Mouse (Mus musculus): ENCODE measurements around the gene Odf3b. TPM values are rescaled to one million over a fixed set of nuclear protein-coding genes. Genes with fewer than 3 reads are reported as not detected.

Gene Odf3b
- total and polyA plus RNA-seq, 3 experiments = not detected

- Histone ChIP-seq H3K4me3 (replicated peaks in 1 of 3; ENCODE audit: low read depth in 2 of 3, low read length in 2 of 3, poor library complexity in 1 of 3) (no peak within 1 kb of the TSS), H3K27me3 (replicated peaks) (peaks cover 49% of the 10 kb centered on the region), H3K4me2 (ENCODE audit: insufficient read depth, low read depth, poor library complexity, severe bottlenecking) (no peak within 1 kb of the TSS), H3K4me1 (ENCODE audit: control insufficient read depth in 1 of 2, insufficient read depth in 2 of 2) (no peaks in the 10 kb centered on the region), H3K9ac (ENCODE audit: insufficient read depth, low read depth) (no peak within 1 kb of the TSS), H3K27ac (ENCODE audit: insufficient read depth, low read depth) (no peak within 1 kb of the TSS), H3K79me2 (replicated peaks; ENCODE audit: control insufficient read depth, extremely low read depth, insufficient read depth, poor library complexity, severe bottlenecking) (no peaks in the 10 kb centered on the region), H3K9me3 (replicated peaks; ENCODE audit: low read length) (no peaks in the 10 kb centered on the region), H3K36me3 (replicated peaks in 1 of 2; ENCODE audit: control insufficient read depth in 1 of 2, insufficient read depth in 1 of 2, low read length in 1 of 2) (no peaks in the 10 kb centered on the region)
- TF ChIP-seq JUND (conservative IDR thresholded peaks at IDR 0.05; ENCODE audit: low read depth, low read length) (no peak), ETS1 (conservative IDR thresholded peaks at IDR 0.05; ENCODE audit: low read depth, low read length) (no peak), CHD1 (IDR thresholded peaks at IDR 0.05; ENCODE audit: low read depth, low read length) (no peak), MAX (IDR thresholded peaks at IDR 0.05; ENCODE audit: low read length) (no peak), POLR2A (IDR thresholded peaks at IDR 0.05; ENCODE audit: low read depth, low read length) (no peak), SMC3 (IDR thresholded peaks at IDR 0.05; ENCODE audit: low read depth, low read length) (no peak), MEF2A (IDR thresholded peaks at IDR 0.05; ENCODE audit: borderline replicate concordance, low read depth, low read length) (no peak), NELFE (IDR thresholded peaks at IDR 0.05; ENCODE audit: low read depth, low read length) (no peak), MXI1 (IDR thresholded peaks at IDR 0.05; ENCODE audit: low read depth, low read length) (no peak)
- in situ Hi-C loops (cut with MboI; ENCODE audit: low pct_ligation_motif_present, low pct_unique_long_range_greater_than_20kb, low sequenced_read_pairs) (no loop called here), dilution Hi-C loops (cut with MboI; ENCODE audit: extremely low pct_ligation_motif_present, extremely low pct_unique_long_range_greater_than_20kb, low sequenced_read_pairs) (no loop called here)
- no peak for DNase-seq (ENCODE audit: extremely low read depth)
These were observed 5.5 kb upstream of the Odf3b start, which contains the start of gene Klhdc7b for GRCm38 (mm10) chr15:89384617-89385016. Gene Klhdc7b, plus strand, starts transcription at chr15:89384917.

- Histone ChIP-seq H3K9ac (ENCODE audit: insufficient read depth, low read depth) (no peak overlapping the region), H3K4me1 (ENCODE audit: control insufficient read depth in 1 of 2, insufficient read depth in 2 of 2) (peaks cover 0 to 6% of the 10 kb centered on the region in 2 experiments; a peak in 2 of 4 replicates), H3K4me2 (ENCODE audit: insufficient read depth, low read depth, poor library complexity, severe bottlenecking) (no peak overlapping the region), H3K36me3 (replicated peaks in 1 of 2; ENCODE audit: control insufficient read depth in 1 of 2, insufficient read depth in 1 of 2, low read length in 1 of 2) (no peaks in the 10 kb centered on the region), H3K27me3 (replicated peaks) (peaks cover 20% of the 10 kb centered on the region), H3K4me3 (replicated peaks in 1 of 3; ENCODE audit: low read depth in 2 of 3, low read length in 2 of 3, poor library complexity in 1 of 3) (no peak overlapping the region), H3K79me2 (replicated peaks; ENCODE audit: control insufficient read depth, extremely low read depth, insufficient read depth, poor library complexity, severe bottlenecking) (no peaks in the 10 kb centered on the region), H3K9me3 (replicated peaks; ENCODE audit: low read length) (peaks cover 13% of the 10 kb centered on the region), H3K27ac (ENCODE audit: insufficient read depth, low read depth) (no peak overlapping the region)
- TF ChIP-seq EP300 (IDR thresholded peaks at IDR 0.05; ENCODE audit: low read length) (no peak), POLR2A (IDR thresholded peaks at IDR 0.05; ENCODE audit: low read depth, low read length) (no peak), MAFK (IDR thresholded peaks at IDR 0.05; ENCODE audit: insufficient replicate concordance, low read length) (no peak), USF1 (IDR thresholded peaks at IDR 0.05; ENCODE audit: low read depth, low read length) (no peak), POLR2AphosphoS2 (IDR thresholded peaks at IDR 0.05; ENCODE audit: low read depth, low read length) (no peak), ZNF384 (IDR thresholded peaks at IDR 0.05; ENCODE audit: low read depth, low read length) (no peak), E2F4 (IDR thresholded peaks at IDR 0.05; ENCODE audit: insufficient replicate concordance, low read depth, low read length) (no peak), CTCF (conservative IDR thresholded peaks at IDR 0.05 in 1 of 2, IDR thresholded peaks at IDR 0.05 in 1 of 2; ENCODE audit: low read depth in 2 of 2, low read length in 2 of 2) (no peak), GABPA (IDR thresholded peaks at IDR 0.05; ENCODE audit: insufficient replicate concordance, low read depth, low read length) (no peak), BHLHE40 (IDR thresholded peaks at IDR 0.05; ENCODE audit: low read depth, low read length) (no peak), RCOR1 (conservative IDR thresholded peaks at IDR 0.05; ENCODE audit: low read depth, low read length) (no peak)
- in situ Hi-C loops (cut with MboI; ENCODE audit: low pct_ligation_motif_present, low pct_unique_long_range_greater_than_20kb, low sequenced_read_pairs) = no loop called here
- DNase-seq (ENCODE audit: extremely low read depth) = no peak
- dilution Hi-C loops (cut with MboI; ENCODE audit: extremely low pct_ligation_motif_present, extremely low pct_unique_long_range_greater_than_20kb, low sequenced_read_pairs) = no loop called here
These were observed 347 bp upstream of the Odf3b start for GRCm38 (mm10) chr15:89379429-89379828.

Data from CH12.LX (cell line).